Mouse (Mus musculus) MEL (cell line): ENCODE measurements around the gene Rasl11b. TPM values are rescaled to one million over a fixed set of nuclear protein-coding genes. Genes with fewer than 3 reads are reported as not detected.

Source experiments
- DNase-seq: peaks from one replicate; pipeline ENCODE4 v3.0.0; 2011; ENCODE audit warnings: low read depth, low spot score
- H3K27ac ChIP-seq: 2 replicates; pipeline ENCODE4 v1.5.1; 2012; ENCODE audit warnings: low read depth, mild to moderate bottlenecking, control low read depth, low read length, moderate library complexity; ENCODE audit not compliant: control insufficient read depth
- H3K27me3 ChIP-seq, 2 experiments: fragments of 150-350 bp in 1 of 2; sonication (generic) in 1 of 2; 2 replicates each; pipeline ENCODE4 v1.6.1; 2012; ENCODE audit warnings: low read length in 2 of 2, mild to moderate bottlenecking in 2 of 2, improper control_type of control experiment in 1 of 2, moderate library complexity in 1 of 2; ENCODE audit not compliant: insufficient read depth in 2 of 2, control insufficient read depth in 1 of 2
- H3K36me3 ChIP-seq, 2 experiments: 2 replicates each; pipeline ENCODE4 v1.6.1; 2012 to 2014; ENCODE audit warnings: low read length in 2 of 2, improper control_type of control experiment in 1 of 2, inconsistent platforms in 1 of 2, mild to moderate bottlenecking in 1 of 2; ENCODE audit not compliant: insufficient read depth in 2 of 2, control insufficient read depth in 1 of 2
- H3K4me1 ChIP-seq, 2 experiments: fragments of 150-350 bp in 1 of 2; sonication (generic) in 1 of 2; 2 replicates each; pipeline ENCODE4 v1.6.1; 2012; ENCODE audit warnings: low read length in 2 of 2, improper control_type of control experiment in 1 of 2, mild to moderate bottlenecking in 1 of 2; ENCODE audit not compliant: insufficient read depth in 2 of 2, control insufficient read depth in 1 of 2
- H3K4me3 ChIP-seq, 2 experiments: fragments of 150-350 bp in 1 of 2; sonication (generic) in 1 of 2; 2 replicates each; pipeline ENCODE4 v1.5.1; 2012; ENCODE audit warnings: low read depth in 2 of 2, low read length in 2 of 2, mild to moderate bottlenecking in 2 of 2, moderate library complexity in 2 of 2, control low read depth in 1 of 2, improper control_type of control experiment in 1 of 2; ENCODE audit not compliant: control insufficient read depth in 1 of 2, insufficient read depth in 1 of 2
- H3K79me2 ChIP-seq: 2 replicates; pipeline ENCODE4 v1.6.1; 2012; ENCODE audit warnings: mild to moderate bottlenecking, low read length, moderate library complexity; ENCODE audit not compliant: control insufficient read depth, poor library complexity, insufficient read depth
- H3K9ac ChIP-seq: 2 replicates; pipeline ENCODE4 v1.6.1; 2012; ENCODE audit warnings: low read depth, mild to moderate bottlenecking, control low read depth, low read length, moderate library complexity; ENCODE audit not compliant: control insufficient read depth, poor library complexity, severe bottlenecking
- H3K9me3 ChIP-seq: fragments of 150-350 bp; sonication (generic); replicated peaks from 2 replicates; pipeline ENCODE4 v1.6.1; 2012; ENCODE audit warnings: mild to moderate bottlenecking, low read length, improper control_type of control experiment, moderate library complexity; ENCODE audit not compliant: insufficient read depth
- CHD1 ChIP-seq: IDR thresholded peaks from 2 replicates; pipeline ENCODE4 v1.6.1; 2012; ENCODE audit warnings: low read depth, mild to moderate bottlenecking, inconsistent platforms, low read length, improper control_type of control experiment
- E2F4 ChIP-seq: IDR thresholded peaks from 2 replicates; pipeline ENCODE4 v1.6.1; 2011; ENCODE audit warnings: low read depth, low read length, improper control_type of control experiment, borderline replicate concordance
- EP300 ChIP-seq, 2 experiments: IDR thresholded peaks; 2 replicates each; pipeline ENCODE4 v1.6.1; 2011; ENCODE audit warnings: improper control_type of control experiment in 2 of 2, low read length in 2 of 2, low read depth in 1 of 2, mild to moderate bottlenecking in 1 of 2
- ETS1 ChIP-seq: IDR thresholded peaks from 2 replicates; pipeline ENCODE4 v1.6.1; 2012; ENCODE audit warnings: low read depth, mild to moderate bottlenecking, inconsistent platforms, low read length, improper control_type of control experiment, moderate library complexity
- HCFC1 ChIP-seq: IDR thresholded peaks from 2 replicates; pipeline ENCODE4 v1.6.1; 2012; ENCODE audit warnings: low read depth, mild to moderate bottlenecking, inconsistent platforms, low read length, improper control_type of control experiment, moderate library complexity
- KAT2A ChIP-seq: conservative IDR thresholded peaks from 2 replicates; pipeline ENCODE4 v1.6.1; 2012; ENCODE audit warnings: low read depth, low read length, improper control_type of control experiment, inconsistent platforms
- MAFK ChIP-seq: IDR thresholded peaks from 2 replicates; pipeline ENCODE4 v1.6.1; 2011; ENCODE audit warnings: low read depth, mild to moderate bottlenecking, low read length, improper control_type of control experiment, borderline replicate concordance
- MAX ChIP-seq: IDR thresholded peaks from 2 replicates; pipeline ENCODE4 v1.6.1; 2011; ENCODE audit warnings: low read length, improper control_type of control experiment
- MEF2A ChIP-seq: IDR thresholded peaks from 2 replicates; pipeline ENCODE4 v1.6.1; 2014; ENCODE audit warnings: low read depth, mild to moderate bottlenecking, inconsistent platforms, low read length, improper control_type of control experiment; ENCODE audit not compliant: poor library complexity, insufficient replicate concordance, severe bottlenecking; ENCODE audit errors: extremely low read depth
- MYB ChIP-seq: IDR thresholded peaks from 2 replicates; pipeline ENCODE4 v1.6.1; 2011; ENCODE audit warnings: mild to moderate bottlenecking, low read depth, low read length, improper control_type of control experiment
- MYC ChIP-seq: IDR thresholded peaks from 2 replicates; pipeline ENCODE4 v1.6.1; 2011; ENCODE audit warnings: low read depth, mild to moderate bottlenecking, low read length, improper control_type of control experiment, moderate library complexity
- POLR2AphosphoS2 ChIP-seq: IDR thresholded peaks from 2 replicates; pipeline ENCODE4 v1.6.1; 2011; ENCODE audit warnings: low read length, improper control_type of control experiment
- SIN3A ChIP-seq: IDR thresholded peaks from 2 replicates; pipeline ENCODE4 v1.6.1; 2012; ENCODE audit warnings: low read length, improper control_type of control experiment, inconsistent platforms
- SMC3 ChIP-seq: IDR thresholded peaks from 2 replicates; pipeline ENCODE4 v1.6.1; 2011; ENCODE audit warnings: low read depth, low read length, improper control_type of control experiment
- TAL1 ChIP-seq: IDR thresholded peaks from 2 replicates; pipeline ENCODE4 v1.6.1; 2012; ENCODE audit warnings: mild to moderate bottlenecking, inconsistent platforms, low read length, moderate library complexity, mixed read lengths
- TBP ChIP-seq: IDR thresholded peaks from 2 replicates; pipeline ENCODE4 v1.8.0; 2011; ENCODE audit warnings: low read depth, low read length, improper control_type of control experiment
- TCF12 ChIP-seq: IDR thresholded peaks from 2 replicates; pipeline ENCODE4 v1.6.1; 2014; ENCODE audit warnings: low read depth, mild to moderate bottlenecking, inconsistent platforms, low read length, improper control_type of control experiment, moderate library complexity
- UBTF ChIP-seq: IDR thresholded peaks from 2 replicates; pipeline ENCODE4 v1.6.1; 2012; ENCODE audit warnings: low read depth, mild to moderate bottlenecking, inconsistent platforms, low read length, improper control_type of control experiment, moderate library complexity, borderline replicate concordance; ENCODE audit not compliant: insufficient read depth
- USF1 ChIP-seq: IDR thresholded peaks from 2 replicates; pipeline ENCODE4 v1.6.1; 2014; ENCODE audit warnings: low read depth, mild to moderate bottlenecking, inconsistent platforms, low read length, improper control_type of control experiment, moderate library complexity
- USF2 ChIP-seq, 2 experiments: IDR thresholded peaks; 2 replicates each; pipeline ENCODE4 v1.6.1; 2011 to 2012; ENCODE audit warnings: improper control_type of control experiment in 2 of 2, low read length in 2 of 2, borderline replicate concordance in 1 of 2, inconsistent platforms in 1 of 2, low read depth in 1 of 2, mild to moderate bottlenecking in 1 of 2; ENCODE audit not compliant: insufficient read depth in 1 of 2
- ZC3H11A ChIP-seq: IDR thresholded peaks from 2 replicates; pipeline ENCODE4 v1.6.1; 2012; ENCODE audit warnings: low read depth, mild to moderate bottlenecking, inconsistent platforms, low read length, improper control_type of control experiment
- ZMIZ1 ChIP-seq: IDR thresholded peaks from 2 replicates; pipeline ENCODE4 v1.6.1; 2012; ENCODE audit warnings: low read depth, mild to moderate bottlenecking, inconsistent platforms, low read length, improper control_type of control experiment, moderate library complexity
- ZNF384 ChIP-seq: IDR thresholded peaks from 2 replicates; pipeline ENCODE4 v1.6.1; 2012; ENCODE audit warnings: low read depth, mild to moderate bottlenecking, inconsistent platforms, low read length, improper control_type of control experiment
- polyA plus RNA-seq, 2 experiments: library from polyadenylated mRNA; stranded (reverse) in 1 of 2; unstranded in 1 of 2; fragments of >175 nt in 1 of 2; fragments of >200 nt in 1 of 2; gene quantifications; 2 replicates each; pipeline versions ENCODE4 v1.2.1 to v1.2.4; 2012; ENCODE audit warnings: low replicate concordance in 2 of 2, low read depth in 1 of 2; ENCODE audit not compliant: insufficient read length in 2 of 2, insufficient read depth in 1 of 2, missing spikeins in 1 of 2
- total RNA-seq: library from RNA; depleted of rRNA; stranded (reverse); fragments of 300-350 nt; gene quantifications from 2 replicates; pipeline ENCODE4 v1.2.3, GENCODE M21; 2012

Rasl11b gene
- total and polyA plus RNA-seq, 3 experiments, result 0.15 to 0.54 TPM; not detected in 1

- Histone ChIP-seq H3K27me3 (no peaks in the 10 kb centered on the region), H3K27ac (no peak overlapping the region), H3K4me3 (no peak overlapping the region), H3K36me3 (no peaks in the 10 kb centered on the region), H3K79me2 (no peaks in the 10 kb centered on the region), H3K9me3 (no peaks in the 10 kb centered on the region), H3K9ac (no peak overlapping the region), H3K4me1 (no peaks in the 10 kb centered on the region)
- DNase-seq, result no peak
- TF ChIP-seq HCFC1 (no peak), CHD1 (no peak), KAT2A (no peak), MAFK (no peak), SIN3A (no peak), MYB (no peak), MAX (no peak), EP300 (IDR thresholded peaks at IDR 0.05; ENCODE audit: low read depth in 1 of 2, low read length in 2 of 2) (no peak)
These were observed 16.3 kb downstream of the Rasl11b start for GRCm38 (mm10) chr5:74211346-74211745.

- Histone ChIP-seq H3K4me3 (no peak overlapping the region), H3K9me3 (no peaks in the 10 kb centered on the region), H3K27me3 (no peaks in the 10 kb centered on the region), H3K36me3 (no peaks in the 10 kb centered on the region), H3K79me2 (no peaks in the 10 kb centered on the region), H3K27ac (no peak overlapping the region), H3K4me1 (no peaks in the 10 kb centered on the region), H3K9ac (no peak overlapping the region)
- no peak for DNase-seq
- TF ChIP-seq ETS1 (no peak), USF1 (no peak), MEF2A (no peak), E2F4 (no peak), MYB (no peak), POLR2AphosphoS2 (no peak), CHD1 (no peak), HCFC1 (no peak), SMC3 (no peak)
These were observed 19.5 kb downstream of the Rasl11b start for GRCm38 (mm10) chr5:74214501-74215110.

GRCm38 (mm10) chr5:74215125-74215524, 20.0 kb downstream of the Rasl11b start:
- H3K9me3 ChIP-seq, result no peaks in the 10 kb centered on the region
- H3K27me3 ChIP-seq, result no peaks in the 10 kb centered on the region
- H3K4me3 ChIP-seq, result no peak overlapping the region
- H3K36me3 ChIP-seq, result no peaks in the 10 kb centered on the region
- no peak overlapping the region for H3K27ac ChIP-seq
- DNase-seq, result no peak
- no peak overlapping the region for H3K9ac ChIP-seq
- no peaks in the 10 kb centered on the region for H3K79me2 ChIP-seq
- TF ChIP-seq UBTF (no peak), EP300 (IDR thresholded peaks at IDR 0.05; ENCODE audit: low read depth in 1 of 2, low read length in 2 of 2) (no peak), MEF2A (no peak), HCFC1 (no peak), ZNF384 (no peak), TAL1 (no peak), TBP (no peak), POLR2AphosphoS2 (no peak), USF2 (IDR thresholded peaks at IDR 0.05; ENCODE audit: borderline replicate concordance in 1 of 2, insufficient read depth in 1 of 2, low read depth in 1 of 2, low read length in 2 of 2) (no peak), ZC3H11A (no peak), TCF12 (no peak), MYC (no peak), ZMIZ1 (no peak), CHD1 (no peak), SIN3A (no peak)
- no peaks in the 10 kb centered on the region for H3K4me1 ChIP-seq
